Mouse (Mus musculus): ENCODE measurements around the gene C4bp.

GRCm38 (mm10) chr1:130629521-130629920 lies 31.9 kb downstream of the C4bp start, which contains the start of gene Zp3r:
- TF ChIP-seq GATA1 (IDR thresholded peaks at IDR 0.05; ENCODE audit: borderline replicate concordance, low read length) = no peak
- TF ChIP-seq FLI1 (IDR thresholded peaks at IDR 0.05; ENCODE audit: low read length) = no peak

Measured in megakaryocyte, embryonic 14.5 days (primary cell).